Mouse (Mus musculus): ENCODE results near the gene Actl9. TPM values are rescaled to one million over a fixed set of nuclear protein-coding genes. Genes with fewer than 3 reads are reported as not detected.

Gene Actl9
- polyA plus RNA-seq, 1 experiment from 2014 or later = not detected

DNA sequence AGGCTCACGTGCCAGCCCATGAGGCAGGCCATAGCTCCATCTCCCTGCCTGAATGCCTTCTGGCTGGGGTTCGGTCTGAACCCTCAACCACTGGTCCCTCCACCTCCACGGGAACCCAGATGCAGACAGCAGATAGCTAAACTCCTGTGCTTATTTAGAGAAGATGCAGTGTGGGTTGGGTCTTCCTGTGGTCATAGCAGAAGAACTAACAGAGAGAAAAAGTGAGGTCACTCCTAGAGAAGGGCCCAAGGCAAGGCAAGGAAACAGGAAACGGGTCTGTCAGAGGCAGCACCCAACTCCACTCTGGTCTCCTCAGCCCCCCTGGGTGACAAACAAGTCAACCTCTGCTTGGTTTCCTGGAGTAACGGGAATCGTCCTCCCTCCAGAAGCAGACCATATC, 38.5 kb downstream of the Actl9 start:
- WGBS = 78% methylated on average over 6 of the region's 6 CpGs
- Histone ChIP-seq H3K27me3 (ENCODE audit: control insufficient read depth, insufficient read depth, low read length) (no peaks in the 10 kb centered on the region), H3K4me3 (replicated peaks; ENCODE audit: low read depth, low read length) (no peak overlapping the region), H3K9me3 (ENCODE audit: control insufficient read depth, low read length) (no peaks in the 10 kb centered on the region), H3K4me1 (ENCODE audit: control insufficient read depth, insufficient read depth, low read length) (no peaks in the 10 kb centered on the region), H3K4me2 (ENCODE audit: low read length) (no peak overlapping the region), H3K9ac (replicated peaks; ENCODE audit: low read length) (no peak overlapping the region), H3K27ac (replicated peaks; ENCODE audit: low read depth, low read length) (no peak overlapping the region), H3K36me3 (ENCODE audit: control insufficient read depth, insufficient read depth, low read length) (no peaks in the 10 kb centered on the region)
- ATAC-seq (ENCODE audit: low FRiP score, low TSS enrichment) = no peak
- DNase-seq = no peak

Other genes with a start within 250 kb of the Actl9 start
- 0.07 TPM in 1 of 2 replicates, not detected in the other for gene Olfr239, start 241.6 kb upstream of the Actl9 start, polyA plus RNA-seq (2014; fragmentation: Nextera tagmentation; extraction: Ambion mirVana)
- gene Olfr1564, start 211.2 kb upstream of the Actl9 start, polyA plus RNA-seq (2014; fragmentation: Nextera tagmentation; extraction: Ambion mirVana) = not detected in 2 replicates
- 30.4 and 33.8 TPM in 2 replicates for gene Zfp955a, start 177.8 kb upstream of the Actl9 start, polyA plus RNA-seq (2014; fragmentation: Nextera tagmentation; extraction: Ambion mirVana)
- gene Olfr63, start 168.2 kb upstream of the Actl9 start, polyA plus RNA-seq (2014; fragmentation: Nextera tagmentation; extraction: Ambion mirVana) = not detected in 2 replicates
- gene Zfp955b, start 143.4 kb upstream of the Actl9 start, polyA plus RNA-seq (2014; fragmentation: Nextera tagmentation; extraction: Ambion mirVana) = 18.9 and 19.1 TPM in 2 replicates
- 25.2 and 32.5 TPM in 2 replicates for gene Zfp81, start 74.0 kb upstream of the Actl9 start, polyA plus RNA-seq (2014; fragmentation: Nextera tagmentation; extraction: Ambion mirVana)
- 17.1 and 17.3 TPM in 2 replicates for gene Zfp101, start 38.3 kb upstream of the Actl9 start, polyA plus RNA-seq (2014; fragmentation: Nextera tagmentation; extraction: Ambion mirVana)
- 39.3 and 41.7 TPM in 2 replicates for gene Adamts10, start 91.3 kb downstream of the Actl9 start, polyA plus RNA-seq (2014; fragmentation: Nextera tagmentation; extraction: Ambion mirVana)
- gene Myo1f, start 122.8 kb downstream of the Actl9 start, polyA plus RNA-seq (2014; fragmentation: Nextera tagmentation; extraction: Ambion mirVana) = 0.72 and 1.8 TPM in 2 replicates
- 91.4 and 115 TPM in 2 replicates for gene Zfp414, start 196.2 kb downstream of the Actl9 start, polyA plus RNA-seq (2014; fragmentation: Nextera tagmentation; extraction: Ambion mirVana)
- 0.73 and 1.4 TPM in 2 replicates for gene Pram1, start 205.2 kb downstream of the Actl9 start, polyA plus RNA-seq (2014; fragmentation: Nextera tagmentation; extraction: Ambion mirVana)

Data from midbrain, embryonic 14.5 days (tissue).